Mouse (Mus musculus): Measurements from ENCODE around the gene Slc45a3. TPM values are rescaled to one million over a fixed set of nuclear protein-coding genes. Genes with fewer than 3 reads are reported as not detected.

Slc45a3 gene
- polyA plus RNA-seq, 1 experiment from 2014 or later = 2.1 TPM

DNA sequence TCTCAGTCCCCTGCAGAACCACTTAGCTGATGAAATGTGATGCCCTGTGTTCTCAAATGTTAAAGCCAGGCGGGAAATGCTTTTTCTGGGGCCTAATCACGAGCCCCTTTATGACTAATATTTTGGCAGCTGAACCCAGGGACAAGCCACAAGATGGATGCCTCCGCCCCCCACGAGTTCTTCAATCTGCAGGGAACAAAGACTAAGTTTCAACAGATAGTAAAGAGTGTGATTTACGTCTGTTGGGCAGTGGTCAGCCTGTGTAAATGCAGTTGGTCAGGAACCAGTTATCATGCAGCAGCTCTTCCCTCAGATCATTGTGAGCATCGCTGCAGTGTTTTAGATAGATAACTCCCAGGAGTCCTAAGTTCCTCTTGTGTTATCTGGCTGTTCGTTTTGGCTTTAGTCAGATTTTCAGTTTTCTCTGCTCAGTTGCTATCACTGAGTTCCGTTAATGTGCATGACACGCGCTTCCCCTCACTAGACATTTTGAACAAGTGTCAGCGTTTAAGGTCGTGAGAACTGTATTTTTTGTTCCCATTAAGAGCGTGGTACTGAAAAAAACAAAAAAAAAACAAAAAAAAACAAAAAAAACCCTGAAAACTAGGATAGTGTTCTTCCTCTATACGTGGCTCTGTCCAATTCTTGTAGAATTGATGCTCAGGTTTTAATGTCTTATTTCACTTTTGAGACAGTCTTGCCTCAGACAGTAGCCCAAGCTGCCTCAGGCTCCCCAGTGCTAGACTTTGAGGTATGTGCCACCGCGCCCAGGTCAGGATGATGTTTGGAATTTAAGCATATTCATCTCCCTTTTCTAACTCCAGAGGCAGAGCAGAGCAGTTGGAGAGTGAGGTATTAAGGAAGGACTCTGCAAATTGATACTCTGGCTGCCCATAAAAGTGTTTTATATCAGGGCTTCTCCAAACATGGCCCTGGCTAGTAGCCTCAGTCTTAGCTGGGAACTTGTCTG is 19.9 kb upstream of the Slc45a3 start:
- no peak overlapping the region for H3K4me3 ChIP-seq (replicated peaks; ENCODE audit: low read length)
- H3K4me1 ChIP-seq (replicated peaks; ENCODE audit: control insufficient read depth, insufficient read depth, low read length) = no peaks in the 10 kb centered on the region
- no peaks in the 10 kb centered on the region for H3K36me3 ChIP-seq (ENCODE audit: control insufficient read depth, insufficient read depth)
- no peak overlapping the region for H3K27ac ChIP-seq (ENCODE audit: low read length)
- H3K9ac ChIP-seq (replicated peaks; ENCODE audit: low read depth, low read length) = no peak overlapping the region
- H3K9me3 ChIP-seq (ENCODE audit: control insufficient read depth, low read length) = no peaks in the 10 kb centered on the region
- no peak for ATAC-seq
- no peak overlapping the region for H3K4me2 ChIP-seq (ENCODE audit: low read length)
- WGBS = 78% methylated on average over 16 of the region's 16 CpGs
- H3K27me3 ChIP-seq (replicated peaks; ENCODE audit: control insufficient read depth, insufficient read depth, low read length) = no peaks in the 10 kb centered on the region

DNA sequence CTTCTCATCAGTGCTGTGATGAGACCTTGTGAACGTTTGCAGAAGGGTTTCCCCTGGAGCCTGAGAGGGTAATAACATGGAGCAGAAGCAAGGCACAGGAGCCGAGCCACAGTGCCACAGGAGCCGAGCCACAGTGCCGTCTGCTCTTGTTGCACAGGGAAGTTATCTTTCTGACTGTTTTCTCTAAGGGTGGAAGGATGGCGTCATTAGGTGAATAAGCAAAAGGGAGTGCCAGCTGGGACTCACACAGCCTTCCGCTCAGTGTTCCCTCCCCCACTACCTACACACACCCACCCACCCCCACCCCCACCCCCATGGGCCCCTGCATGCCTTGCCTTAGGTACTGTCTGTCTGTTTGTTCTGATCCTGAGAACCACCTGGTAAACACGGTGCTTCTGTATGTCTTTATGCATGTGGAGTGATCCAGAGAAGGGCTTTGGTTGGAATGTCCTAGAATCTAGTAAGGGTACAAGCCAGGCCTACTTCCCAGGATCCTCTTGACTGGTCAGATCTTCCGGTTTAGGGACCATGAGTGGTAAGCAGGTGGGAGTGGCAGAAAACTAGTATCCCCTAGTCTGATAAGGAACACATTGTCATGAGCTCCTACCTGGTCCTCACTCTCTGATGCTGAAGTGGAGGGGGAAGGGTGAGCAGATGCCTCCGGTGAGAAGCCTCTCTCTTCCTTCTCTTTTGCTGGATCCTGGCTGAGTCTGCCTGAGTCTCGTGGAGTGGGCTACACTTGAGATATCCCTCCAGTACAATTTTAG is 16.9 kb upstream of the Slc45a3 start:
- Histone ChIP-seq H3K36me3 (ENCODE audit: control insufficient read depth, insufficient read depth) (no peaks in the 10 kb centered on the region), H3K4me2 (ENCODE audit: low read length) (no peak overlapping the region)
- WGBS = 71% methylated on average over 10 of the region's 10 CpGs

DNA sequence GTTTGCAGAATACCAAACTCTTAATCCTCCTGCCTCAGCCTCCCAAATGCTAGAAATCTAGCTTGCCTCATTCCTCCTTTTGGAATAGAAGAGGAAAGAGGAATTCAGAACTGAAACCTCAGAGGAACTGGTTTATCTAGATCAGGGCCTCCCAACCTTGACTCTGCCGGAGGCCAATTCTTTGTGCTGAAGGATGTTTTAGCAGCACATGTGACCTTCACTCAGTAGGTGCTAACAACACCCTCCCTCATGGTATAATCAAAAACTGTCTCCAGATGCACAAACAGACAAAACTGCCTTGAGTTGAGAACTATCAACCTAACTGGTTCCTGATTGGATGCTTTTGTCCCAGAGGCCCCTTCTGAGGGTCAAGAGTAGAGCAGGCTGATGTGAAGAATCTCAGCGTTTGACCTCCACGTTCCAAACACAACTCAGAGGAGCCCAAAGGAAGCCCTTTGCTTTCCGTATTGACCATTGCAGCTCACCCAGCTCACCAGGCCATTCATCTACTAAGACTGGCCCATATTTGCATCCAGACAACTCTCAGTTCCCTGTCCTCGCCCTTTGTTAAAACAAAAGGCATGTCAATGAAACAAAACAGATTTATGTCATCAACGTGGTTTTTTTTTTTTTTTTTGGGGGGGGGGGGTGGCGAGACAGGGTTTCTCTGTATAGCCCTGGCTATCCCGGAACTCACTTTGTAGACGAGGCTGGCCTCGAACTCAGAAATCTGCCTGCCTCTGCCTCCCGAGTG is 16.1 kb upstream of the Slc45a3 start:
- no peaks in the 10 kb centered on the region for H3K36me3 ChIP-seq (ENCODE audit: control insufficient read depth, insufficient read depth)
- no peaks in the 10 kb centered on the region for H3K9me3 ChIP-seq (ENCODE audit: control insufficient read depth, low read length)
- H3K4me2 ChIP-seq (ENCODE audit: low read length) = no peak overlapping the region
- no peaks in the 10 kb centered on the region for H3K4me1 ChIP-seq (replicated peaks; ENCODE audit: control insufficient read depth, insufficient read depth, low read length)
- no peak overlapping the region for H3K27ac ChIP-seq (ENCODE audit: low read length)
- no peaks in the 10 kb centered on the region for H3K27me3 ChIP-seq (replicated peaks; ENCODE audit: control insufficient read depth, insufficient read depth, low read length)
- no peak for ATAC-seq
- WGBS = 88% methylated on average over 11 of the region's 11 CpGs
- no peak overlapping the region for H3K9ac ChIP-seq (replicated peaks; ENCODE audit: low read depth, low read length)
- no peak overlapping the region for H3K4me3 ChIP-seq (replicated peaks; ENCODE audit: low read length)

More for the DNA sequence above, 16.9 kb upstream of the Slc45a3 start:
- Histone ChIP-seq H3K9me3 (ENCODE audit: control insufficient read depth, low read length) (no peaks in the 10 kb centered on the region), H3K27ac (ENCODE audit: low read length) (no peak overlapping the region), H3K4me1 (replicated peaks; ENCODE audit: control insufficient read depth, insufficient read depth, low read length) (no peaks in the 10 kb centered on the region), H3K27me3 (replicated peaks; ENCODE audit: control insufficient read depth, insufficient read depth, low read length) (no peaks in the 10 kb centered on the region), H3K9ac (replicated peaks; ENCODE audit: low read depth, low read length) (no peak overlapping the region), H3K4me3 (replicated peaks; ENCODE audit: low read length) (no peak overlapping the region)
- ATAC-seq = no peak

DNA sequence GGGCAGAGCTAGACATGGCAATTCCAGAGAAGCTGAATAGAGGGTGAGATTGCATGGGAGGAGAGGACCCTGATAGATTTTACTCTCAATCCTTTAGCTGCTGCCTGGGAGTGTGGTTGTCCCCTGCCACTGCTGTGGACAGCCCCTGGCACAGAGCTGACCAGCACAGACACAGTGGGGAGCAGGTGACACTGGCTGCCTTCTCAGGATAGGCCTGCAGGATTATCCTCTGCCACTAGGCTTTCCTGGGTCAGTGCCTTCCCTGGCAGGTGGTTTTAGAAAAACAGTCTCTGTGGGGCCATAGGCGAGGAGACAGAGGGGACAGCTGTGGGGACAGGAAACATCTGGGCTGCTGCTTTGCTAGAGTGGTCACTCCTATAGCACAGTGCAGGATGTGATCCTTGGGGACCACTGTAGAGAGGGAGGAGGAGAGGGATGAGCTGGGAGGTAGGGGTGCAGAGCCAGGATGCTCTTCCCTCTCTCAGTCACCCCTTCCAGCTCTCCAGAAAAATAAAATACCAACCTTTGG is 14.7 kb upstream of the Slc45a3 start:
- Histone ChIP-seq H3K27me3 (replicated peaks; ENCODE audit: control insufficient read depth, insufficient read depth, low read length) (no peaks in the 10 kb centered on the region), H3K4me2 (ENCODE audit: low read length) (no peak overlapping the region), H3K4me1 (replicated peaks; ENCODE audit: control insufficient read depth, insufficient read depth, low read length) (no peaks in the 10 kb centered on the region), H3K27ac (ENCODE audit: low read length) (no peak overlapping the region), H3K9me3 (ENCODE audit: control insufficient read depth, low read length) (no peaks in the 10 kb centered on the region), H3K36me3 (ENCODE audit: control insufficient read depth, insufficient read depth) (no peaks in the 10 kb centered on the region), H3K9ac (replicated peaks; ENCODE audit: low read depth, low read length) (no peak overlapping the region), H3K4me3 (replicated peaks; ENCODE audit: low read length) (no peak overlapping the region)
- no peak for ATAC-seq
- 37% methylated on average over 1 of the region's 1 CpGs for WGBS

DNA sequence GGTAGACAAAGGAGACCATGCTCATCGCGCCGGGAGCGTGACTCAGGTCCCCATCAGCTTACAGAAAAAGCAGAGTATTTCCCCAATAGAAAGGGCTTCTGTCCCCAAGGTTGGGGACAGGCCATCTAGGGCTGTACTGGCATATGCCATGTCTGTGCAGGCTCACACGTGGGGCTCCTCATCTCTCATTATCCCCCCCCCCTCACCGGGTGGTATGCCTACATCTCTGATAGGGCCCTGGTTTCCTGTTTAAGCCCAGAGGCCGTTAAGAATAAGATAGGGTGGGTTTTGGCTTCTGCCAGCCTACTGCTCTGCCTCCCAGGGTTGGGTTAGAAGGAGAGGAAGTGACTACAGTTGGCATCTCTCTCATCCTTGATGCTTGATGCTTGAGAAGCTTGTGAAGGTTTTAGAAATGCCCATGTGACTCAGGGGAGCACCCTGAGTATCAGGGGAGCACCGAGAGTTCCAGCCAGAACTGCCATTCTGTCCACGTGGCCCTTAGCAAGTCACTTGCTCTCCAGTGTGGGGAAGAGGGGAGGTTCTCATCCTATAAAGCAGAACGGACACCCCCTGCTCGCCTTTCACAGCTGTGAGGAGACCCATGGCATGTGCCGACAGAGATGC is 8.4 kb upstream of the Slc45a3 start:
- Histone ChIP-seq H3K36me3 (ENCODE audit: control insufficient read depth, insufficient read depth) (no peaks in the 10 kb centered on the region), H3K4me2 (ENCODE audit: low read length) (no peak overlapping the region), H3K4me3 (replicated peaks; ENCODE audit: low read length) (no peak overlapping the region), H3K27me3 (replicated peaks; ENCODE audit: control insufficient read depth, insufficient read depth, low read length) (no peaks in the 10 kb centered on the region), H3K9ac (replicated peaks; ENCODE audit: low read depth, low read length) (no peak overlapping the region), H3K9me3 (ENCODE audit: control insufficient read depth, low read length) (no peaks in the 10 kb centered on the region), H3K4me1 (replicated peaks; ENCODE audit: control insufficient read depth, insufficient read depth, low read length) (no peaks in the 10 kb centered on the region), H3K27ac (ENCODE audit: low read length) (no peak overlapping the region)
- ATAC-seq = no peak
- 81% methylated on average over 12 of the region's 12 CpGs for WGBS

DNA sequence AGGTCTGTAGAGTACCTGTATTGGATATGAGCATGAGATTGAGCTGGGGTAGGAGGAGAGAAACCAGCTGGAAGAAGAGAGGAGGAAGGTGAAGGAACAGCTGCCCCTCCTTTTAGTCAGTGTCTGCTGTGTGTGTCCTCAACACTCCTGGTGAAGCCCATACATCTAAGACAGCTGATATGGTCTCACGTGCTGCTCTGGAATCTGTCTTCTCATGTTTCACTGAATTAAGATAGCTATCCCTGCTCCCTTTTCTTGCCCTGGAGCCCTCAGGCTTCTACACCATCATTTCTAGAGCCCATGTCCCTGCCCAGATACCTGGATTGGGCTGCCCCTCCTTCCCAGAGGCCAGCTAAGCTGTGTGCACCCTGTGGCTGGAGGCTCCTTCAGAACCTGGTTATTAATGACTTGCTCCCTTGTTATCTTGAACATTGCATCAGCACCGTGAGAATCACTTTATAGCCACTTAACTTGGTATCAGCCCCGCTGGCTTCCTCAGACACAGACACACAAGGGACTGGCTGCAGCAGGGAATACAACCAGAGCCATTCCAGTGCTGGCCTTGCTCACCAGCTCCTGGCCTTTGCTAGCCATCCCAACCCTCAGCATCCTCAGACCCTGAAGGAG is 7.5 kb upstream of the Slc45a3 start:
- ATAC-seq = no peak
- Histone ChIP-seq H3K36me3 (ENCODE audit: control insufficient read depth, insufficient read depth) (no peaks in the 10 kb centered on the region), H3K27ac (ENCODE audit: low read length) (no peak overlapping the region), H3K4me1 (replicated peaks; ENCODE audit: control insufficient read depth, insufficient read depth, low read length) (no peaks in the 10 kb centered on the region), H3K4me3 (replicated peaks; ENCODE audit: low read length) (no peak overlapping the region), H3K9ac (replicated peaks; ENCODE audit: low read depth, low read length) (no peak overlapping the region), H3K4me2 (ENCODE audit: low read length) (no peak overlapping the region), H3K27me3 (replicated peaks; ENCODE audit: control insufficient read depth, insufficient read depth, low read length) (no peaks in the 10 kb centered on the region), H3K9me3 (ENCODE audit: control insufficient read depth, low read length) (no peaks in the 10 kb centered on the region)
- 63% methylated on average over 3 of the region's 3 CpGs for WGBS

DNA sequence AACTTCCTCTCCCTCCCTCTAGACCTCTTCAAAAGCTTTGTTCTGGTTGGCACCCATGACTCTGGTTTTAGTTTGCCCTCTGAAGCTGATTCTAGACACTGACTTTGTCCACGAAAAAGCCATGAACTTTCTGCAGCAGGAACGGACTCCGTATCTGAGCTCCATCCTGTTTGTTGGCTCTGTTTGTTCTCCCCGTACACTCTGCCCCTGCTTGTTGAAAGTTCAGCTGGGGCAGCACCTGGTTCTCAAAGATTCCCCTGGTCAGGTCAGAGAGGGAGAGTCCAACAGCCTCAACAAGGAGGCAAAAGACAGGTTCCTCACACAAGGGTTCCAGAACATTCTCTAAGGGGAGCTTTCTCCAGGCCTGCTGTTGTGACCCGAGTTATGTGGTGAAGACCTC is 5.4 kb upstream of the Slc45a3 start:
- peaks cover 3% of the 10 kb centered on the region; the same call in 1 of the 2 replicates for H3K4me1 ChIP-seq (replicated peaks; ENCODE audit: control insufficient read depth, insufficient read depth, low read length)
- H3K4me2 ChIP-seq (ENCODE audit: low read length) = no peak overlapping the region
- WGBS = 80% methylated on average over 5 of the region's 5 CpGs
- no peaks in the 10 kb centered on the region for H3K27me3 ChIP-seq (replicated peaks; ENCODE audit: control insufficient read depth, insufficient read depth, low read length)
- no peaks in the 10 kb centered on the region for H3K9me3 ChIP-seq (ENCODE audit: control insufficient read depth, low read length)
- H3K36me3 ChIP-seq (ENCODE audit: control insufficient read depth, insufficient read depth) = no peaks in the 10 kb centered on the region
- no peak overlapping the region for H3K9ac ChIP-seq (replicated peaks; ENCODE audit: low read depth, low read length)
- H3K27ac ChIP-seq (ENCODE audit: low read length) = no peak overlapping the region
- no peak for ATAC-seq
- H3K4me3 ChIP-seq (replicated peaks; ENCODE audit: low read length) = no peak overlapping the region

DNA sequence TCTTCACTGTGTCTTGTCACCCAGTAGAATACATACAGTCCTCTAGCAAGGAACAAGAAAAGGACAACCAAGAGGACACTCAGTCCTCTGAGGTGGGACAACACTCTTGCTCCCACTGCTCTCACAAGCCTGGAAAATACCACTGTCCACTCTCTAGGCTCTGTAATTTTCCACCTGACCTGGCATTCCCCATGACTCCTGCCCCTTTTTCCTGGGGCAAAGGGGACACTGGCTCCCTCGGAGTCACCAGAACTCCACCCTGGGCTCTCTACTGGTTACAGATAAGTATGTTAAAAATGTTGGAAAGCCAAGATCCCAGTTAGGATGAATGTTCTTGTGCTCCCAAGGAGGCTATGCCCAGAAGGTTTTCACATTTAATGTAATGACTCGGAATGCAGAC is 1.8 kb upstream of the Slc45a3 start:
- Histone ChIP-seq H3K9me3 (ENCODE audit: control insufficient read depth, low read length) (no peaks in the 10 kb centered on the region), H3K4me3 (replicated peaks; ENCODE audit: low read length) (no peak overlapping the region), H3K9ac (replicated peaks; ENCODE audit: low read depth, low read length) (no peak overlapping the region), H3K36me3 (ENCODE audit: control insufficient read depth, insufficient read depth) (no peaks in the 10 kb centered on the region), H3K27me3 (replicated peaks; ENCODE audit: control insufficient read depth, insufficient read depth, low read length) (peaks cover 5% of the 10 kb centered on the region; the same call in 1 of the 2 replicates), H3K4me1 (replicated peaks; ENCODE audit: control insufficient read depth, insufficient read depth, low read length) (peaks cover 13% of the 10 kb centered on the region), H3K27ac (ENCODE audit: low read length) (no peak overlapping the region), H3K4me2 (ENCODE audit: low read length) (no peak overlapping the region)
- ATAC-seq = no peak
- WGBS = 59% methylated on average over 2 of the region's 2 CpGs
